Mouse (Mus musculus) MN1 (cell line): Measurements from ENCODE around the gene Plekhh2.

Experiments used
- DNase-seq: peaks from one replicate; pipeline ENCODE4 v3.0.0-alpha.2; 2016; ENCODE audit warnings: low spot score

Gene Plekhh2

DNA sequence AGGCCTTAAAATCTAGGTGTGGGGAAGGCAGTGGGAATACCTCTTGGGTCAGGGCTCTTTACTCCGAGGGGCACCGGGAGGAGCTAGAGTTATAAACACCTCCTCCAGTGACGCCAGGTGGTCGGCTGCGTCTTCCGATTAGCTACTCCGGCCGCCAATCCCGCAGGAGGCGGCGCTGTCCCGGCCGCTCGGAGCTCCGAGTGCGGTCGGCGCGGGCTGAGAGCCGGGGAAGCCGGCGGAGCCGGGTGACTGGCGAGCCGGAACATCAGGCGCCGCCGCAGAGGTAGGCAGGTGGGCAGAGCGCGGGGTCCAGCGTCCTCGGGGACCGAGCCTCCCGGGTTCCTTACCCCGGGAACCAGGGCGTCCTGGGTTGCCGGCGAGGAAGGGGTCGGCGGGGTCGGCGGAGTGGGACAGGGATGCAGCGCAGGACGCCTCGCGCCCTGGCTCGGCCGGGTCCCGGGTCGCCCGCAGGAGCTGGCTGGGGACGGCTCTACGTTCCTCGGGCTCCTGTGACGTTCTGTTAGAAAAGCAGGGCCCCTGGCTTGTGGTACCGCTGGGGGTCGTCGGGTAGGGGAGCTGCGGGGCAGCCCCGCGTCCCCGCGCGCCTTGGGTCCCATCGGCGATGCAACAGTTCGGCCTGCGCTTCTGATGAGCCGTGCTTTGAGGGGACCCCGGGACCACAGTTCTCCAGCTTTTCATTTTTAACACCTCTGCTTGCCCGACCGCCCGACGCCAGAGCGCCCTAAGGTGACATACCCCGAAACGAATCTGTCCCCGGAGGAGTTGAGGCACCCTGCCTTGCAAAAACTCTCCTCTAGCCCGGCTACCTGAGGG is at the start of gene Plekhh2:
Plekhh2 (plus strand) TSS at position 214 of the 834 bp plus-strand sequence.
- peak; percentile 49 for DNase-seq

DNA sequence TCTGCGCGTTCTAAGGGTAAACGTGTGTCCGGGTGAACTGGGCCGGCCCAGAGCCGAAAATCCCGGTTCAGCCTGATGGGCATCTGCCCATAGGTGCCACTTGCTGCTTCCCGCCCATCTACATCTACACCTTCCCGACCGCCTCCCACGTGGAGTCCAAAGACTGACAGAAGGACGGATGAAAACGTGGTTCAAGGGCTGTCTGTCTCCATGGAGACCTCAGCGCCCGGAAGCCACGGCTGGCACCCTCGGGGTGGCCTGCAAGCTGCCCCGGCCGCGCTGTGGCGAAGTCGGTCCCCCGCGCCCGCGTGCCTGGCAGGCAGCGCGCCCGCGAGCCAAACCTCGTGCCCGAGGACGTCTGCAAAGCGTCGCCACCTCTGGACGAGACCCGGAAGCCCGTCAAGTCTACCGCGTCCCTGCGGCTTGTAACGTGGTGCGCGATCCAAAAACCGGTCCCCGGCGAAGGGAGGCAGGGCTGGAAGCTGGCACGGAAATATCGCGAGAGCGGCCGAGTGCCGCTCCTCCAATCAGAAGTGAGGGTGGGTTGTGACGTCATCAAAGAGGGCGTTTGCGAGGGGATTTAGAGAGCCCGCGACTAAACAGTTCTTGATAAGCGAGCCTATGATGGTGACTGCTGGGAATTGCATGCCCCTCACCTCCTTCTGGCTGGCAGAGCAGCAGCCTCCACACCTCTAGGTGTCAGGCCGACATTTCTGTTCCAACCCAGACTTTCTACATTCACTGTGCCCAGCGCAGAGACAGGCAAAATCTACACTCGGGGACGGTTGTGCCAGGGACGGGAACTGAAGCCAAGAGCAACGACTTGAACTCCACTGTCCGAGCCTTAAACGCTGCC is 45.7 kb upstream of the Plekhh2 start, which contains the start of gene Thada:
Thada (minus strand) TSS at position 453 of the 856 bp plus-strand sequence.
- DNase-seq: peak; percentile 99

- DNase-seq: no peak
Observed at GRCm38 (mm10) chr17:84474312-84474711, 37.4 kb upstream of the Plekhh2 start.

GRCm38 (mm10) chr17:84477176-84477575 is 34.5 kb upstream of the Plekhh2 start:
- no peak for DNase-seq

DNA sequence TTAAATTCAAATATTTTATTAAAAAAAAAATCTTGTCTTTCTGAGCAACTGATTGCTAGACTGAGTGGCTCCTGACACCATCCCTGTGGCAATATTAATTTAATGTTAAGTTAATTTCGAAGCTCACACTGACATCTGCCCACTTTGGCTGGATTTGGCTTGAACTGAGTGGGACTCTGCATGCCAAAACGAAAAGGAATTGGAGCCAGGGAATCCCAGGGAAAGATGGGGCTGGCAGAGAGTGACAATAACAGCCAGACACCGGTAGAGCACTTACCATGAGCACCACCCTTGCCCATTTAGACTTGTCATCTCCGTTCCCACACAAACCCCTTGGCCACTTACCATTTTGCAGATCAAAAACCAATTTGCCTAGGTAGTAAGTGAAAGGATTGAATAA is 33.4 kb upstream of the Plekhh2 start:
- no peak for DNase-seq

GRCm38 (mm10) chr17:84480464-84481355 is 31.0 kb upstream of the Plekhh2 start:
- peak; percentile 61 for DNase-seq

DNA sequence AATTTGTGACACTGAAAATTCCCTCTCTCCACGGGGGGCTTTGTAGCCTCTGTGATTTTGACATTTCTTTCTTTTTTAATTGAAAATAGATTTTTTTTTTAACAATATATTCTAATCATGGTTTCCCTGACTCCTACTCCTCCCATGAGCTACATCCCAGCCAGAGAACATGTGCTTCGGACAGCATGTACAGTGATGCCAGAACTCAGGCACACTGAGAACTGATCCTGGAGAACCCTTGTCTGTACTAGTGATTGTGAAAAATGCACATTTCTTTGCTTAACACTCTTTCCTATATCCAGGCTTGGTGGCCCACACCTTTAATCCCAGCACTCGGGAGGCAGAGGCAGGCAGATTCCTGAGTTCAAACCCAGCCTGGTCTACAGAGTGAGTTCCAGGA is 28.9 kb upstream of the Plekhh2 start:
- no peak for DNase-seq

DNA sequence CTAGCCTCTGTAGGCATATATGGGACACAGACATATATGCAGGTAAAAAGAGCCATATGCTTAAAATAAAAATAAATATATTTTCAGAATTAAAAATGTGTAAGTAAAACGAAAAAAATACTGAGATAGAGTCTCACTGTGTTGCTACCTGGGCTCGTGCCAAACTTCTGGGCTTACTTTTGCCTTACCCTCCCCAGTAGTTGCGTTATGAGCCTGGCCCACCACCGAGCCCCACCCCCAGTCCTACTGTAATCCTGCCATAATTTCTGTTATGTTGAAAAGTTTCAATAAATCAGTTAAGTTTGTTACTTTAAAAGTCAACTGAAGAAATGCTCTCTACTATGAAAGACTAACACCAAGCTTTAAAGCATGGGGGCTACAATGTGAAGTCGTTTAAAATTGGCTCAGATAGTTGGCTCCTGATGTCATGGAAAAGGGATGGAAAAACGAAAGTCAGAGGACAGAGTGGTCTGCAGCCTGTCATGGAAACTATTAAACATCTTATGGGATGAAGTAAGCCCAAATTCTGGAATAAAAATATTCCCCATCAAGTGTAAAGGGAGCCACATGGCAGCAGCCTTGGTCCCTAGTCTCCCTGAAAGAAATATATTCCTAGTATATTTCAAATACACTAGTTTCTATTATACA is 27.9 kb upstream of the Plekhh2 start:
- no peak for DNase-seq

DNA sequence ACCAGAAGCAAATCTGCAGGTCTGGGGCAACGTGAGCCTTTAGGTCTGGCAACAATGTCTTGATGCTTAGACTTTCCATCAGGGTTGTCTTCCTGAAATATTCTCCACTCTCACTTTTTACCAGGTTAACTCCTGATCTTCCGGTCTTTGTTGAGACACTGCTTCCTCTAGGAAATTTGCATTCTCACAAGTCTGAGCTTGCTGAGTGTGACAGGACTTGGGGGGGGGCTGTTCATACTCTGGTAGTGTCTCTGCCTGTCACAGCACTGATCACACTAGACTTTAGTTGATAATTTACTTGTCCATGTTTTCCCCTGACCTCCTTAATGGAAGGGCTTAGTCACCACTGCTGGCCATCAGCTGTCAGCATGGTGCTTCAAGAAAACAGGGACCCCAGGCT is 24.3 kb upstream of the Plekhh2 start:
- no peak for DNase-seq

DNA sequence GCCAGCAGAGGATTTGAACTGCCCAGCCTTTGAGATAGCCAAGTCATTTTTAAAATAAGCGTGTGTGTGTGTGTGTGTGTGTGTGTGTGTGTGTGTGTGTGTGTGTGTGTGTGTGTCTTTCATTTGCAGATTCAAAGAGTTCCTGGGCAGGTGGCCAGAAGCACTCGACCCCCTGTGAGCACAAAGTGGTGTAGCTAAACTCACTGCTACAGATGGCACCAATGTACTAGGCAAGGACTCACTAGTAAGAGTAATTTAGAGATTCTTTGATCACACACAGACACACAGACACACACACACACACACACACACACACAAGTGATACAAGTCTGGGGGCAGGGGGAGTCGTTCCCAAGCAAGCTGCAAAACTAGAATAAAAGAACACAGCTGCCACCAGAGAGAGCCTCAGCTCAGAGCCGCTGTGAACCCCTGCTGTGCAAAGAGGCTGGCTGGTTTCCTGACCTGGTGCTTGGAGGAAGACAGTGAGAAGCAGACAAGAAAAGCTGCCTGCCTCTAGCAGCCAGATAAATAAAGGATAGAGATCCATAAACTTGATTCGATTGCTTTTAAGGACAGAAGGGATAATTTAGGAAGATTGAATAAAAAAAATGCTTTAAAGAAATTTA is 19.3 kb upstream of the Plekhh2 start:
- no peak for DNase-seq

DNA sequence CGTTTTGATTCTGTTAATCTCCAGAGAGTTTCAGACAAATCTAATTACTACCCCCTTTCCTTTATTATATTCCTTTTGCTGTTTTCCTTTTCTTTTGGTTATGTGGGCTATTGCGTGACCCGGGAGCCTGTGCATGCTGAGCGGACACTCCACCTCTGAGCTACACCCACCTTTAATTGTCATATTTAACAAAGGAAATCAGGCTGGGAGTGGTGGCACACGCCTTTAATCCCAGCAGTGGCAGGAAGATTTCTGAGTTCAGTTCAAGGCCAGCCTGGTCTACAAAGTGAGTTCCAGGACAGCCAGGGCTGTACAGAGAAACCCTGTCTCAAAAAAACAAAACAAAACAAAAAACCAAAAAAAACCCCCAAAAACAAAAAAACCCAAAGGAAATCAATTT is 14.7 kb upstream of the Plekhh2 start:
- DNase-seq: no peak

- no peak for DNase-seq
Observed at GRCm38 (mm10) chr17:84497559-84497958, 14.1 kb upstream of the Plekhh2 start.

DNA sequence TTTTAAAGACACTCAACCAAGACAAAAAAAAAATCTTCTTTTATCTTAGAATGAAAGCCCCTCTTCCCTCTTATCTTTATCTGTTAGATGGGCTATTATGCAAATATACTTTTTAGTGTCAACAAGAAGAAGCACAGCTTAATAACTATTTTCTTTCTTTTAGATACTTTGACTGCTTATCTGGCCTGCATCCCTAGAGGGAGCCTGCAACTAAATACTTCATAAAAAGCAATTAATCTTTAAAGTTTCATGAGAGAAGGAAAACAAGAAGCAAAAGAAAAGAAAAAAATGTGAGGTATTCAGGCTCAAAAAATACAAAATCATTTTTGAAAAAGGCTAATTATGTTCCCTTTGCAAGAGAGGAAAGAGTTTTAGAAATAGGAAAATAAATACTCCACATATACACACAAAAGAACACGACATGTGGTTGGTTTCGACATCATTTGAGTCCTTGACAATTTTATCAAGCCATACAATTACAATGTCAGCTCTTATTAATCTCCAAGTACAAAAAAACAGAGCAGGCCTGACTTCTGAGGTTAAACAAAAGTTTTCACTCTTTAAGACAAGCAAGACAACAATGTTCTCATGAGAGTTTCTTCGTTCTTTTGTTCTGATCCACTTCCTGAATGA is 13.6 kb upstream of the Plekhh2 start:
- no peak for DNase-seq

- peak; percentile 59 for DNase-seq
Observed at GRCm38 (mm10) chr17:84498639-84499038, 13.1 kb upstream of the Plekhh2 start.

DNA sequence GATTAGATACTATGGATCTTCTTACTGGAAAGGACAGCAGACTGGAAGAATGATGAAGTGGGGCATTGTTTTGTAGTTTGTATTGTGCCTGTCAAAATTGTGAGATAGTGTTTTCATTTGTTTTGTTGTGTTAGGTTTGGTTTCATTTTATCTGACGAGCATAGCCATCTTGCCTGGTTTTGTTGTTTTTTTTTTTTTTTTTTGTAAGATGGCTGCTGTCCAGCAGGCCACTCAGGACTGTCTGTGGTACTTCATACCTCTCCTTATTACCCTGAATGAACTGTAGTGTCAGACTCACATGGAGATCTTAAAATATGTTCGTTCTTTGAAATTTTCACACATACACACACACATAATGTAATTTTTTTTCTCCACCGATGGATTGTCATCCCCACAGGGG is 9.4 kb upstream of the Plekhh2 start:
- DNase-seq: peak; percentile 36

GRCm38 (mm10) chr17:84505922-84506321 is 5.8 kb upstream of the Plekhh2 start:
- no peak for DNase-seq

- no peak for DNase-seq
Observed at GRCm38 (mm10) chr17:84508736-84509135, 3.0 kb upstream of the Plekhh2 start.

GRCm38 (mm10) chr17:84509176-84509575 is 2.5 kb upstream of the Plekhh2 start:
- DNase-seq: no peak

DNA sequence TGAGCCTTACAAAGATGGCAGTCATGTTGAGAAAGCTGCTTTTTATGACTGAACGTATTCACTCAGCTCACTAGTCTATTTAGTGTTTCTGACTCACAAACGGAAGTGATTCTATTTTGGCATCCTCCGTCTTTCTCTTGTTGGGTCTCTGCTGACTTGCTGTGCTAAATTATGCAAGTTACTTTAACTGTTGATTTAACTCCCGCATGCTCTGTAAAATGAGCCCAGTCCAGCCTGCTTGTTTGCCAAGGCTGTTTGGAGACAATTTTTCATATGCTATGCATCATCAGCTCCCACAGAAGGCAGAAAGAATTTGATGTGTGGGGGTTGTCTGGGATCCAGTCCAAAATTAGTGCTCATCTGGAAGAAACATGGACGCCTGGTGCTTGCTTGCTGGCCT is 1.3 kb upstream of the Plekhh2 start:
- peak; percentile 55 for DNase-seq

DNA sequence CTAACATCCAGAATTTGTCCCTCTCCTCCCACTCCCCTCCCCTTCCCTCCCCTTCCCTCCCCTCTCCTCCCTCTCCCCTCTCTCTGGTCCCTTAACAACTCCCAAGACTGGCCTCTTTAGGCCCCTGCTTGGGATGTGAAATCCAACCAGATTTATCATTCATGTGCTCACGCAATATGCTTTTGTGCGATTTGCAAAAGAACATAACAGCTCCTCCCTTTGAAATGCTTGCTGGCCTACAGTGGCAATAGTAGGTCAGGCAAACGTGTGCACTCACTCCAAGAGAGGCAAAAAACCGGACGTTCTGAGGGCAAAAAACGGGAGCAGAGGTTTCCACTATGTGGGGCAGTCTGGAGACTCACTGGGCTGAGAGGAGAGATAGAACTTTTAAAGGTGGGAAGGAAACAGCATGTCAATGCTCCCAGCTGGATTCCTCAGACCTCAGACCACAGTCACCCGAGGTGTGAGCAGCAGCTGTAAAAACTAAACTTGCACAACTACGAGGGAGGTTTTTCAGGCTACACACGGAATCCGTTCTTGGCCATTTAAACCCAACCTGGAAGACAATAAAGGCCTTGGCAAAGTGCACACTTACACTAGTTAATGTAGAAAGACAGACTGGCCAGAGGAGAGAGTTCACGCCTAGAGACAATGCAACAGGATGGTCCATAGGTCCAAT is 595 bp upstream of the Plekhh2 start:
- no peak for DNase-seq
